Mouse (Mus musculus) lung, embryonic 16.5 days (tissue): ENCODE measurements around the gene Snorc. TPM values are rescaled to one million over a fixed set of nuclear protein-coding genes. Genes with fewer than 3 reads are reported as not detected.

ENCODE experiments used
- polyA plus RNA-seq: library from polyadenylated mRNA; unstranded; fragments of >200 nt; fragmentation: Nextera tagmentation; extraction: Ambion mirVana; gene quantifications from 2 replicates; pipeline ENCODE4 v1.2.1, GENCODE M21; 2015

Gene Snorc
- polyA plus RNA-seq, 1 experiment from 2014 or later, result 0.36 TPM

Other genes starting within 250 kb of the Snorc start
- 0.31 and 0.65 TPM in 2 replicates for gene Efhd1, start 205.9 kb upstream of the Snorc start, polyA plus RNA-seq
- 47.2 and 48.9 TPM in 2 replicates for gene Gigyf2, start 143.3 kb upstream of the Snorc start, polyA plus RNA-seq
- 7.6 and 10.1 TPM in 2 replicates for gene Kcnj13, start 75.5 kb upstream of the Snorc start, polyA plus RNA-seq
- 4.4 and 5.4 TPM in 2 replicates for gene Neu2, start 39.6 kb downstream of the Snorc start, polyA plus RNA-seq
- gene Ngef, start 103.6 kb downstream of the Snorc start, polyA plus RNA-seq, result 5.6 TPM in 2 replicates
- 11.9 and 13.6 TPM in 2 replicates for gene Inpp5d, start 150.0 kb downstream of the Snorc start, polyA plus RNA-seq